Mouse (Mus musculus): ENCODE data around the gene Gm48551.

DNA sequence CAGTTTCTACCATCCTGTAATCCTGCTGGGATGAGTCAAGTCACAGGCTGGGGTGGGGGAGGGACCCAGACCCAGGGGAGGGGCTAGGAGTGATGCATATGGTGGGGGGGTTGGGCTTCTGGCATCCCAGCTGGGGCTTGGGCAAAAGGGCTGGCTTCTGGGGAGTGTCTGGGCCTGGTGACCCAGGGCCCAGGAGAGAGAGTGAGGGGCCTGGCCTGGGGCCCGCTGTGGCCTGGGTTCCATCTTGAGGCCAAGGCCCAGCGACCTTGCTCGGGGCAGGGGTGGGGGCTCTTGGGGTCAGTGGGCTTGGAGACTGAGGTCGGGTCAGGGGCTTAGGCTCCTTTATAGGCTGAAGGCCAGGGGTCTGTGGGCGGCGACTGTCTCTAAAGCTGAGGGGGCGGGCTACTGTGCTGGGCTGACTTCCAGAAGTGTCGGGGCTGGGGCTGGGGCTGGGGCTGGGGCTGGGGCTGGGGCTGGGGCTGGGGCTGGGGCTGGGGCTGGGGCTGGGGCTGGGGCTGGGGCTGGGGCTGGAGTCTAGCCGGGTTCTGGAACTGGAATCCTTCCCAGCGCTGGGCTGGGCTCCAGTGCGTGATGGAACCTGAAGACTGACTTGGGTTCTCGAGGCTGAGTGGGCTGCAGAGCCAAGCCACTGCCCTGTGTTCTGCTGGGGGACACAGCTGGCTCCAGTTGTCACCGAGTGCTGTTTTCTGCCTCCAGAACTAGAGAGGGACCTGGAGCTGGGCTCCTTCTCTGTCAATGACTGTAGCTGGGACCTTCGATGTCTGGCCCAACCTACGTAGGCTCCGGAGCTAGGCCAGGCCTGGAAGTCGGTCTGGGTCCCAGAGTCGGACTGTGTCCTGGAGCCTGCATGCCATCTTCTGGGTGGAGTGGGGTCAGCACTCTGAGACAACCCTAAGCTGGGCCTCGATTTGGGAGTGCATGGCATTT is 48.6 kb upstream of the Gm48551 start:
- TF ChIP-seq CTCF (conservative IDR thresholded peaks at IDR 0.05; ENCODE audit: insufficient read depth, insufficient read length, low read depth, low read length) (no peak), POLR2A (IDR thresholded peaks at IDR 0.05; ENCODE audit: low read depth, low read length) (no peak)
